Mouse (Mus musculus) frontal cortex, postnatal 14 days (tissue): Measurements from ENCODE around the gene Alkbh2.
A peak's percentile ranks its signal among the peaks of the same experiment; 100 is the strongest.

Experiments used
- DNase-seq, 2 experiments: peaks; one replicate each; pipeline ENCODE4 v3.0.0; 2022; ENCODE audit warnings: low spot score in 2 of 2

Alkbh2 gene

GRCm38 (mm10) chr5:114146028-114146888 lies 18.2 kb upstream of the Alkbh2 start, which contains the start of gene Acacb:
Acacb (plus strand) TSS chr5:114146535.
- DNase-seq, result no peak

DNA sequence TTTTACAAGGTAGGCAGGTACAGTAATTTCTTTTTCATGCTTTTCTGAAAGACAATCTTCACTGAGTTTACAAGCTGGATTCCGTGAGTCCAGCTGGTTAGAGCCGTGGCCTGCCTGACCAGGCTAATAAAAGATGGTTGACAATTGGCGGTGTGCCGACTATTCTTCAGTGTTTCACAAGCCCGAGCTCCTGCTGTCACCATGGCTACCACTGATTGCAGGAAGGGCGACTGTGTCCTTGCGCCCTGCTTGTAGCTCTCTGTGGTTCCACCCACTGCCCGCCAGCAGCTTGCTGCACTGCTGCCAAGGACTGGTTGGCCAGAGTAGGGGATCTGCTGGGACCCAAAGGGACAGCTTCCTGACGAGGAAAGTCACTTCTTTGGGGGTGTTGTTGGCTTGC lies 11.2 kb upstream of the Alkbh2 start:
- DNase-seq, result peak; percentile 65 to 77

GRCm38 (mm10) chr5:114138277-114139164 lies 10.5 kb upstream of the Alkbh2 start:
- no peak for DNase-seq

DNA sequence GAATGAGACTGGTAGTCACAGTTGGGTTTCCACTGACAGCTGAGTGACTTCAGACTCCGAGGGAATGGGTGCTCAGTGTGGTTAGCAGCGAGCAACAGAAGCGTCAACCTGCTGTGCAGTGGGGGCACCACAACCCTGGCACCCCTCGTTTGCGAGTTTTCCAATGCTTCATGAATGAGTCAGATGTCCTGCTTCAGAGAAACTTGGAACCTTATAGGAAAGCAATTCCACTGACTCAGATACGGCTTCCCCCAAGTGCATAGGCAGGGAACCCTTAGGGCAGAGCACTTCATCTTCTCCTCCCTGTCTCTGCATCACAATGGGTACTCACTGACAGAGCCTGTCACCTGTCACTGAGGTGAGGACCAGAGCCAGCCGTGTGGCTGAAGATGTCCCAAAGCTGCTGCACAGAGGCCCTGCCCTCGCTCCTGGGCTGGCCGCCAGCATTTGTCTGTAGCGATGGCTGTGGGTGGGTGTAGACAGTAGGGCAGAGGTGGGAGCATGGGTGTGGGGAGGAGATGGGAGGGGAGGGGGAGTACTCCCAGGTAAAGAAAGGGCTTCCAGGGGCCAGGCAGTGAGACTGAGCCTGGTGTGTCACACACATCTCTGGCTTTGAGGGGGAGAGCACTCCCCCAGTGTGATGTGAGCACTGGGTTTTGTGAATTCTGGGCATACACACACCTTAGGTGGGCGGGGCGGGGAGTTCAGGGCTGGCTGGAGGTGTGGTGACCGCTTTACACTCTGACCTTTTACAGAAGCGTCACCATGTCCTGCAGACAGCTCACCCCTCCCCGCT lies 9.7 kb upstream of the Alkbh2 start:
- DNase-seq, result no peak

DNA sequence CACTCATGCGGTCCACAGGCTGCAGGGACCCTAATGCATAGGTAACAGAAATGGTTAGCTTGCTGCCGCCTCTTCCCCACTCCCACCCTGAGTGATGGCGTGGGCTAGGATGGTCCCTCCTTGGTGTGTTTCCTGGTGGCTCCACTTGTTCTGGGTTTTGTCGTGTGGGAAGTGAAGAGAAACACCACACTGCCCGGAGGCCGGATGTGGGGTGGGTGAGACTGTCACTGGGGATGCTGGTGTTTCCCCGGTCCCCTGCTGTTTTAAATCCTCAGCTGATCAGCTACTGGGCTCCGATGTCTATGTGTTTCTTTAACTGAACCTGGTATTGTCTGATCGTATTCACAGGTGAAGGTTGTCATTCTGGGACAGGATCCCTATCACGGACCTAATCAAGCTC lies 7.5 kb upstream of the Alkbh2 start:
- no peak for DNase-seq

DNA sequence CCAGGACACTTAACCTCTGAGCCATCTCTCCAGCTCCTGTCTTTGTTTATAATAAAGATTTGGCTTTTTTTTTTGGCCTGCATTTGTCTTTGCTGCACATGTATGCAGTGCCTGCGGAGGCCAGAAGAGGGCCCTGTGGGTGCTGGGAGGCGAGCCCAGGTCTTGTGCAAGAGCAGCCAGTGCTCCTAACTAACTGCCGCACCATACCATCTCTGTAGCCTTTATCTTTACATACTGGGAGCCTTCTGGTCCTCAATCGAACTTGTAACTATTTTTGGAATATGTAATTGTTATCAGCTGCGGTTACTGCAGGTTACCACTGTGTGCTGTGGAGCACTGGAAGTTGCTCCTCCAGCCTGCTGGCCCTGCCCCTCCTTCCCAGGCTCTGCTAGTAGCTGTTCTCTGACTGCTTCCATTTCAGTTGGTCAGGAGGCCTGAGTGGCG lies 6.1 kb upstream of the Alkbh2 start:
- DNase-seq, result no peak

DNA sequence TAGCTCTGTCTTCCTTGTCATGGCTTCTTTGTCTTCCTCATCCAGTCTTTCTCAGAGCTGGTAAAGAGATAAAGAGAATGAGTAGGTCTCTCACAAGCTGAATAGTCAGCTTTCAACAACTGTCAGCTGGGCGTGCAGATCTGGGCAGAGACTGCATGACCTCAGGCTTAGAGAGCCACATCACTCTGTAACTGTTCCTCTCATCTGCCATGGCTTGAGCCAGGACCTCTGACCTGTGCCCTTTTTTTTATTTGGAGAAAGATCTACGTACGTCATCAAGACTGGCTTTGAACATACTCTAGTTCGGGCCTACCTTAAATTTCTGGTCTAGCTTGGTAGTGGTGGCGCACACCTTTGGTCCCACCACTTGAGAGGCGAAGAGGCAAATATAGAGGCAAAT lies 4.8 kb upstream of the Alkbh2 start:
- DNase-seq, result no peak

DNA sequence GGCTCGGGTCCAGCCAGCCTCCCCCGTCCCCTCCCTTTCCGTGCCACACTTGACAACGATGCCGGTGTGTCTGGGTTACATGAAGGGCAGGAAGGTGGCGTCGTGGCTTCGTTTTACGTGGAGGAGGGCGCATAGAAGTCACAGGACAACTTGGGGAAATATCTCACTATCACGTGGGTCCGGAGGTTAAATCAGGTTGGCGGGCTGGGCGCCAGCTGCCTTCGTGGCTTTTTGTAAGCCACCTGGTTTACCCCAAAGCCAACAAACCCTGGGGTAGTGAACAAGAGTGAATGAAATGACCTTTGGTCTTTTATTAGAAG lies 3.5 kb upstream of the Alkbh2 start:
- peak in 1 of 2 experiments; percentile 49 for DNase-seq

- peak; percentile 85 to 94 for DNase-seq
These were observed 2.9 kb upstream of the Alkbh2 start for GRCm38 (mm10) chr5:114130698-114131520.

GRCm38 (mm10) chr5:114130211-114130605 lies 2.2 kb upstream of the Alkbh2 start, which contains the start of gene Ung:
Ung (plus strand) TSS chr5:114130386.
- DNase-seq, result peak in 1 of 2 experiments; percentile 23

- DNase-seq, result no peak
These were observed 1.7 kb upstream of the Alkbh2 start for GRCm38 (mm10) chr5:114129550-114130210.

DNA sequence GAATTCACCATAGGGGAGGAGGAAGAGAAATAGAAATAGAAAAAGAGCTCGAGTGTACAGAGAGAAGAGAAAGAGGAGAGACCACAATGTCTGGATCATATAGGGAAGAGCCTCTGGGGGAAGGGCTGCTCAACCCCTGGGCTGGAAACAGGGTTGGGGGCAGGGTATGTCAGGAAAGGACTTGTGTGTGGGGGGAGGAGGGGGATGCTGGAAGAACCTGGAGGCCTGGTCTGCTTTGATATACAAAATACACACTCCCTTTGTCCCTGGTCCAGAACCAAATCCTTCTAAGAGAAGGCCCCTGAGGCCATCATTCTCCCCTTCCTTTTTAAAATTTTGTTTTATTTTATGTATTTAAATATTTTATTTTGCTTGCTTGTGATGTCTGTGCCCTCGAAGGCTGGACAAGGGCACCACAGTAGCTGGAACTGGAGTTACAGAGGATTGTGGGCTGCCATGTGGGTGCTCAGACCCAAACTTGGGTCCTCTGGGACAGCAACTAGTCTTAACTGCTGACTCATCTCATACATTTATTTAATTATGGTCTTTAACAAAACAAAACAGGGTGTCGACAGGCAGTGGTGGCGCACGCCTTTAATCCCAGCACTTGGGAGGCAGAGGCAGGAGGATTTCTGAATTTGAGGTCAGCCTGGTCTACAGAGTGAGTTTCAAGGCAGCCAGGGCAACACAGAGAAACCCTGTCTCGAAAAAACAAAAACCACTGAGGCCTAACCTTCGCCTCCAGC lies 1.3 kb downstream of the Alkbh2 start:
- DNase-seq, result no peak

GRCm38 (mm10) chr5:114126008-114126407 lies 2.0 kb downstream of the Alkbh2 start:
- DNase-seq, result no peak

DNA sequence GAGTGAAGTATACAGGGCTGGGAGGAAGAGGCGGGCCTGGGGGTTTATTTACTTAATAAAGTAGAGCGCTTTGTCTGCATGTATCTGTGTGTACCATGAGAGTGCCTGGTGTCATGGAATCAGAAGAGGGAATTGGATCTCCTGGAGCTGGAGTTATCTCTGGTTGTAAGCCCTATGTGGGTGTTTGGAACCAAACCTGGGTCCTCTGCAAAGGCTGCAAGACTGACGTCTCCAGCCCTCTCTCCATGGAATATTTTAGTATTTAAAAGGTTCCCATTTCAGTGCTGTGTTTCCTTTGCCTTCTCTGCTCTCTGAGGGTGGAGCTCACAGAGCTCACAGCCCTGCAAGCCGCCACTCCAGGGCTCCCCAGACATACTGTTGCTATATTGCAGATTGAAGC lies 8.2 kb downstream of the Alkbh2 start:
- no peak for DNase-seq

GRCm38 (mm10) chr5:114116586-114116985 lies 11.4 kb downstream of the Alkbh2 start:
- DNase-seq, result no peak

GRCm38 (mm10) chr5:114115030-114115429 lies 13.0 kb downstream of the Alkbh2 start:
- no peak for DNase-seq

DNA sequence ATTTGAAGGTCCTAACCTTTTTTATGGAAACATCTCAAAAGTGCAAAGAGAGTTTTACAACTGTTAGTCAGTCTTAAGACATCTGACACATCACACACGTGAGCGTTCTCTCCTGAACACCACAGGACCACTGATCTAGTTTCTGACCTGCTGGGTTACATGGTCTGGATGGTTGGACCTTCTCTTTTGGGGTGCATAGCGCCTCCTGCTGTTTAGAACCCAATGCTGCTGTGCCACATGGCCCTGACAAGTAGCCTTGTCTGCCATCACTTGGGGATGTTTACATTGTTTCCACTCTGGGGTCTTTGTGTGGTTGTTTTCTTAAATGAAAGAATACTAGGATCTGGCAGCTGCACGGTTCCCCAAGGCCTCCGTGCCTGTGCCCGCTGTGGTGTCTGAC lies 14.7 kb downstream of the Alkbh2 start:
- no peak for DNase-seq

GRCm38 (mm10) chr5:114106391-114106935 lies 21.6 kb downstream of the Alkbh2 start:
- DNase-seq, result no peak

DNA sequence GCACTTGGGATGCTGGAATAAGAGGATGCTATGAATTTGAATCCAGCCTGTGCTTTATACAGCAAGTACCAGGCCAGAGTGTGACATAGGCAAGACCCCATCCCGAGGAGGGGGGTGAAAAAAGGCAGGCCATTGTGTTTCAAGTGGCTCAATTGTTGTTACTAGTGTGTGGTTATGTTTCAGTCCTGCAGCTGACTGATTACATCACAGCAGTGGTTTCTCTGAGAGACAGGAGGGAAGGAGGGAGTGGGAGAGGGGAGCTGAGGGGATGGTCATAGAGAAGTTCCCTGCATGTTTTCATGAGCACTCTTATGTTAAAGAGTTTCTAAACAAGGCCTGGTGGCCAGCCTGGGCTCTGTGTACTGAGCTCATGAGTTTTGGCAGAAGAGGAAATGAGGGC lies 25.2 kb downstream of the Alkbh2 start:
- DNase-seq, result no peak
